In the genomic region with DNA sequence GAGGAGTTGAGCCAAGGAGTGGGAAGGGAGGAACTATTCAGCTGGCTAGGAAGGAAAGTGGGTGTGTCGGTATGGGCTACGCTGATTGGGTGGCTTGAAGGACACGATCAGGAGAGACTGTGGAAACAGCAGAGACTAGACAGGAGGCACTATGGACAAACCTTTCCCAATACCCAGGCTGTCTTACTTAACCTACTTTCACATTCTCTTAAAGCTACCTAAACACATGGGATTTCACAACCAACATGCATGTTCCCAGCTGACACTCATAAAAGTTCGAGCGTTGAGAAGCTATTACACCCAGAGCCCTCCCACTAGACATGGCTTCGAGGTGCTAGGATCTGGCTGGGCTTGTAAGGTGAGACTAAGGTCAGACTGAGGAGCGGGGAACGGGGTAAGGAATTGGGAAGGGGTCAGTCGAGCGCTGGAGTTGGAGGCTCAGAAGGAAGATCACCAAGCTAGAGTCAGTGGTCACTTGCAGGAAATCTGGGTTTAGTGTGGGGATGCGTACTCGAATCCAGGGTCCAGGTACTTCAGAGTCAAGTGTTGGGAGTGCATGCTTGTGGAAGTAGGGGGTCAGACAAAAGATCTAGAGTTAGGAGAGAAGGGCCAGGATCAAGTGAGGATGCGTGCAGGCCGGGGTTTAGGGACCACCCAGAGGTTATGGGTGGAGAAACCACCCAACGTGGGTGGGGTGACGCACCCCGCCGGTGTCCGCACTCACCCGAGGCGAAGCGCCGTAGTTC, we compare ENCODE assay signal across 8 mouse cellular contexts. TPM values are rescaled to one million over a fixed set of nuclear protein-coding genes. Genes with fewer than 3 reads are reported as not detected.
A peak's percentile ranks its signal among the peaks of the same experiment; 100 is the strongest.
DNase-seq lines count a peak whose midpoint lies in the region; ATAC-seq and TF ChIP-seq lines count a peak whose summit lies in the region.

A gene (plus strand): TSS at position 217 of the 746 bp plus-strand sequence.

- intact Hi-C loops in heart, adult 2 months (cut with DNase I): loop anchor here (1.0 to 2.0 kb wide), 2 partner anchors 13 to 22 kb away; a partner anchor contains a TSS

- 0 out of 2 replicates have a peak, but pooled peaks have one; percentile 38 for TF ChIP-seq EP300 in heart, adult 2 months (IDR thresholded peaks at IDR 0.05; ENCODE audit: insufficient read depth, low read depth, low read length)

- no peak for TF ChIP-seq CTCF in heart, adult 2 months (IDR thresholded peaks at IDR 0.05)

- peak; percentile 78 for ATAC-seq in embryonic facial prominence, embryonic 12.5 days (ENCODE audit: insufficient number of reproducible peaks, insufficient read depth, low FRiP score, low TSS enrichment)
- peak; percentile 77 for ATAC-seq in limb, embryonic 13.5 days (ENCODE audit: low FRiP score, low read depth)
- ATAC-seq in midbrain, embryonic 13.5 days: peak; percentile 79

- no peaks in the 10 kb centered on the region for H3K27me3 ChIP-seq in embryonic facial prominence, embryonic 12.5 days
- H3K27me3 ChIP-seq in heart, adult 2 months (ENCODE audit: control insufficient read depth, insufficient read depth, low read length): no peaks in the 10 kb centered on the region
- no peaks in the 10 kb centered on the region for H3K27me3 ChIP-seq in limb, embryonic 13.5 days
- no peaks in the 10 kb centered on the region for H3K27me3 ChIP-seq in midbrain, embryonic 13.5 days

- peaks cover 4% of the 10 kb centered on the region; the same call in 1 of the 2 replicates for H3K4me1 ChIP-seq in embryonic facial prominence, embryonic 12.5 days
- no peaks in the 10 kb centered on the region; the same call in 1 of the 2 replicates for H3K4me1 ChIP-seq in heart, adult 2 months (ENCODE audit: control insufficient read depth, insufficient read depth, low read length)
- H3K4me1 ChIP-seq in limb, embryonic 13.5 days: peaks cover 11% of the 10 kb centered on the region; the same call in 1 of the 2 replicates
- peaks cover 17% of the 10 kb centered on the region for H3K4me1 ChIP-seq in midbrain, embryonic 13.5 days (replicated peaks)

- 3% methylated on average over 23 of the region's 23 CpGs for WGBS in embryonic facial prominence, embryonic 12.5 days
- under 1% methylated on average over 23 of the region's 23 CpGs for WGBS in heart, adult 2 months
- WGBS in limb, embryonic 13.5 days: under 1% methylated on average over 23 of the region's 23 CpGs
- WGBS in midbrain, embryonic 13.5 days: 3% methylated on average over 23 of the region's 23 CpGs

- H3K36me3 ChIP-seq in embryonic facial prominence, embryonic 12.5 days: peaks cover 22% of the 10 kb centered on the region
- 0 out of 2 replicates have a peak, but pooled peaks cover 1% of the 10 kb centered on the region for H3K36me3 ChIP-seq in heart, adult 2 months (ENCODE audit: control insufficient read depth, insufficient read depth, low read length)
- peaks cover 23% of the 10 kb centered on the region for H3K36me3 ChIP-seq in limb, embryonic 13.5 days
- H3K36me3 ChIP-seq in midbrain, embryonic 13.5 days: peaks cover 22% of the 10 kb centered on the region

- peak within 1 kb of the TSS; percentile 73 for H3K9ac ChIP-seq in embryonic facial prominence, embryonic 12.5 days
- peak within 1 kb of the TSS; percentile 88 for H3K9ac ChIP-seq in heart, adult 2 months (ENCODE audit: low read depth, low read length)
- H3K9ac ChIP-seq in limb, embryonic 13.5 days: peak within 1 kb of the TSS; percentile 84
- peak within 1 kb of the TSS; percentile 86 for H3K9ac ChIP-seq in midbrain, embryonic 13.5 days (replicated peaks)

- peak within 1 kb of the TSS; percentile 72 for H3K27ac ChIP-seq in embryonic facial prominence, embryonic 12.5 days
- H3K27ac ChIP-seq in heart, adult 2 months: peak within 1 kb of the TSS; percentile 97
- H3K27ac ChIP-seq in limb, embryonic 13.5 days: peak within 1 kb of the TSS; percentile 73
- H3K27ac ChIP-seq in midbrain, embryonic 13.5 days: peak within 1 kb of the TSS; percentile 80

- no peaks in the 10 kb centered on the region for H3K9me3 ChIP-seq in embryonic facial prominence, embryonic 12.5 days
- no peaks in the 10 kb centered on the region for H3K9me3 ChIP-seq in limb, embryonic 13.5 days
- no peaks in the 10 kb centered on the region for H3K9me3 ChIP-seq in midbrain, embryonic 13.5 days

- peak within 1 kb of the TSS; percentile 74 for H3K4me3 ChIP-seq in embryonic facial prominence, embryonic 12.5 days
- peak within 1 kb of the TSS; percentile 98 for H3K4me3 ChIP-seq in heart, adult 2 months
- H3K4me3 ChIP-seq in limb, embryonic 13.5 days: peak within 1 kb of the TSS; percentile 79
- peak within 1 kb of the TSS; percentile 83 for H3K4me3 ChIP-seq in midbrain, embryonic 13.5 days (replicated peaks)

- H3K79me2 ChIP-seq in heart, adult 2 months (replicated peaks; ENCODE audit: control insufficient read depth, insufficient read depth, low read length): no peaks in the 10 kb centered on the region; the same call in 1 of the 2 replicates

- DNase-seq in 3134 (ENCODE audit: extremely low read depth, insufficient read length, low spot score) (peak; percentile 57), R1 (ENCODE audit: low read depth, low spot score) (peak; percentile 85)
- DNase-seq in heart, adult 2 months: peak; percentile 54 to 75
- DNase-seq in kidney, adult 18-20 months: peak; percentile 63
- peak; percentile 80 for DNase-seq in telencephalon, adult 2 months (ENCODE audit: low read depth, low spot score)

- TF ChIP-seq POLR2A in heart, adult 2 months (IDR thresholded peaks at IDR 0.05; ENCODE audit: insufficient read depth, low read depth, low read length): peak; percentile 65

- peak within 1 kb of the TSS; percentile 65 for H3K4me2 ChIP-seq in embryonic facial prominence, embryonic 12.5 days (replicated peaks)
- H3K4me2 ChIP-seq in limb, embryonic 13.5 days (replicated peaks): peak within 1 kb of the TSS; percentile 89
- peak within 1 kb of the TSS; percentile 90 for H3K4me2 ChIP-seq in midbrain, embryonic 13.5 days (replicated peaks)

RNA-seq across cellular contexts. Expression of the gene that starts here (rescaled TPM):
- polyA plus RNA-seq in embryonic facial prominence, embryonic 12.5 days (2016; fragmentation: Nextera tagmentation; extraction: Ambion mirVana): 19.1 and 20.8 TPM in 2 replicates
- total RNA-seq in heart, adult 2 months (2021): 1 to 10 TPM; 3.0 to 3.4 TPM
- 5.2 TPM in 2 replicates for polyA plus RNA-seq in heart, adult 2 months (2012; rRNA removed)
- polyA plus RNA-seq in limb, embryonic 13.5 days (2015; fragmentation: Nextera tagmentation; extraction: Ambion mirVana): 18.9 and 19.6 TPM in 2 replicates
- polyA plus RNA-seq in midbrain, embryonic 13.5 days (2015; fragmentation: Nextera tagmentation; extraction: Ambion mirVana): 7.2 and 7.6 TPM in 2 replicates

Comparison
In these comparisons a context has a peak if more than half of its experiments do, and no peak if none do; other contexts are left out.
1. Peak in every context shown above with its lines: DNase-seq, ATAC-seq, H3K4me3 ChIP-seq and H3K27ac ChIP-seq.